Mouse (Mus musculus): ENCODE results near the gene Gm21788. TPM values are rescaled to one million over a fixed set of nuclear protein-coding genes. Genes with fewer than 3 reads are reported as not detected.
"Not testable (repeated sequence)": the region's sequence is repeated elsewhere in the genome, so short reads cannot be mapped to it uniquely, and the experiment has no call there.

Gene Gm21788
- total RNA-seq (2014; rRNA removed) (not detected in 2 replicates), polyA plus RNA-seq (2015; fragmentation: Nextera tagmentation; extraction: Ambion mirVana) (not detected in 2 replicates)

- H3K27me3 ChIP-seq (ENCODE audit: insufficient read depth, low read length); H3K9ac ChIP-seq (replicated peaks; ENCODE audit: low read length, poor library complexity, severe bottlenecking); H3K4me2 ChIP-seq (ENCODE audit: low read depth, low read length, poor library complexity, severe bottlenecking); H3K36me3 ChIP-seq (ENCODE audit: insufficient read depth, low read length); H3K9me3 ChIP-seq (ENCODE audit: low read length); ATAC-seq (ENCODE audit: low FRiP score); DNase-seq (ENCODE audit: low spot score); H3K27ac ChIP-seq (ENCODE audit: low read depth, low read length); H3K4me3 ChIP-seq (ENCODE audit: low read depth, low read length); H3K4me1 ChIP-seq (ENCODE audit: insufficient read depth, low read length): not testable (repeated sequence)
- WGBS = no CpG with 5 or more reads among the region's 3 CpGs
Measured at GRCm38 (mm10) chrY:7404710-7405109, at the start of gene Gm21788. TSS of gene Gm21788 (plus strand) at chrY:7405010.

Other genes with a start within 250 kb of the Gm21788 start
- gene Gm21244, start 235.7 kb upstream of the Gm21788 start, total RNA-seq (2014; rRNA removed) = not detected in 2 replicates
- not detected in 2 replicates for gene Gm21244, start 235.7 kb upstream of the Gm21788 start, polyA plus RNA-seq (2015; fragmentation: Nextera tagmentation; extraction: Ambion mirVana)
- not detected in 2 replicates for gene Gm28998, start 151.2 kb upstream of the Gm21788 start, total RNA-seq (2014; rRNA removed)
- gene Gm28998, start 151.2 kb upstream of the Gm21788 start, polyA plus RNA-seq (2015; fragmentation: Nextera tagmentation; extraction: Ambion mirVana) = not detected in 2 replicates
- not detected in 2 replicates for gene Gm20826, start 233.5 kb downstream of the Gm21788 start, total RNA-seq (2014; rRNA removed)
- gene Gm20826, start 233.5 kb downstream of the Gm21788 start, polyA plus RNA-seq (2015; fragmentation: Nextera tagmentation; extraction: Ambion mirVana) = 0.04 TPM in 1 of 2 replicates, not detected in the other